Mouse (Mus musculus): ENCODE data around the gene Supt7l.

DNA sequence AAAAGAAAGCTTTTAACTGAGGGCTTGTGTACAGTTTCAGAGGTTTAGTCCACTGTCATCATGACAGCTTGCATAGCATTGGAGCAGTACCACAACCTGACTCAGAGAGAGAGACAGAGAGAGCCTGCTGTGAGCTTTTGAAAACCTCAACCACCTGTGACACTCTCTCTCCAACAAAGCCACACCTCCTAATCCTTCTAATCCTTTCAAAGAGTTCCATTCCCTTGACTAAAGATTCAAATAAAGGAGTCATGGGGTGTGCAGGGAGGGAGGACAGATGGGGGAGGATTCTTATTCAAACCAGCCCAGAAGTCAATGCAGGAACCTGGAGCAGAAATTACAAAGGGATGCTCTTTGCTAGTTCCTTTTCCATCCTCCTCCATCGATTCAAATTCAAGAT, 35.6 kb downstream of the Supt7l start:
- TF ChIP-seq CTCF (IDR thresholded peaks at IDR 0.05; ENCODE audit: low read depth, low read length): no peak
- no peak for TF ChIP-seq POLR2A (IDR thresholded peaks at IDR 0.05; ENCODE audit: insufficient read depth, low read length)

Measured in ES-Bruce4 (cell line).